29 mouse cellular contexts compared by ENCODE assay signal in the genomic region with DNA sequence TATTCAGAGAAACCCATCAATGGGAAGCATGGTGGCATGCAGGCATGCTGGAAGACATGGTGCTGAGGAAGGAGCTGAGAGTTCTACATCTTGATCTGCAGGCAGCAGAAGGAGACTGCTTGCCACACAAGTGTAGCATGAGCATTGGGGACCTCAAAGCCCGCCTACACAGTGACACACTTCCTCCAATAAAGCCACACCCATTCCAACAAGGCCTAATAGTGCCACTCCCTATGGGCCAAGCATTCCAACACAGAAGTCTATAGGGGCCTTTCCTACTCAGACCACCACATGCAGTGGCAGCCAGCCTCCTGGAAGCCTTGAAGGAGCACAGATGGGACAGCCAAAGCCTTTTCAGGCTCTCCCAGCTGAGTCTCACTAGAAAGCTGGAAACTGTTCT. TPM values are rescaled to one million over a fixed set of nuclear protein-coding genes. Genes with fewer than 3 reads are reported as not detected.
DNase-seq lines count a peak whose midpoint lies in the region; ATAC-seq and TF ChIP-seq lines count a peak whose summit lies in the region.
"Had no signal": no experiment of that assay in that cellular context is flagged by ENCODE, and none has a peak within 500 bp of the region (broad histone marks: within the 10 kb centered on the region; RNA-seq: fewer than 3 reads in every experiment).

No protein-coding gene starts in this region.

- no peaks in the 10 kb centered on the region for H3K36me3 ChIP-seq in heart, embryonic 15.5 days
- H3K36me3 ChIP-seq in liver, embryonic 12.5 days: peaks cover 23% of the 10 kb centered on the region
- no peaks in the 10 kb centered on the region for H3K36me3 ChIP-seq in liver, postnatal 0 days (replicated peaks; ENCODE audit: insufficient read depth, low read length)
- peaks cover 0 to 42% of the 10 kb centered on the region in 2 experiments; a peak in 2 of 4 replicates for H3K36me3 ChIP-seq in MEL (ENCODE audit: control insufficient read depth in 1 of 2, insufficient read depth in 2 of 2, low read length in 2 of 2)
- no peaks in the 10 kb centered on the region for H3K36me3 ChIP-seq in liver, embryonic 14.5 days (replicated peaks; ENCODE audit: control insufficient read depth, insufficient read depth, low read depth)
- H3K36me3 ChIP-seq: embryonic facial prominence, embryonic 13.5 days; hindbrain, embryonic 13.5 days; lung, embryonic 15.5 days had no signal

- H3K4me1 ChIP-seq in heart, embryonic 15.5 days (replicated peaks): peaks cover 20% of the 10 kb centered on the region
- H3K4me1 ChIP-seq in liver, embryonic 12.5 days: peaks cover 76% of the 10 kb centered on the region
- peaks cover 18% of the 10 kb centered on the region for H3K4me1 ChIP-seq in liver, postnatal 0 days (ENCODE audit: insufficient read depth)
- H3K4me1 ChIP-seq in MEL (ENCODE audit: control insufficient read depth in 1 of 2, insufficient read depth in 2 of 2, low read length in 2 of 2): peaks cover 24 to 26% of the 10 kb centered on the region in 2 experiments
- H3K4me1 ChIP-seq in liver, embryonic 14.5 days (replicated peaks; ENCODE audit: control insufficient read depth in 2 of 2, insufficient read depth in 2 of 2, low read length in 1 of 2): peaks cover 16 to 26% of the 10 kb centered on the region in 2 experiments

- TF ChIP-seq POLR2A in MEL (IDR thresholded peaks at IDR 0.05; ENCODE audit: control insufficient read depth in 1 of 2, insufficient read depth in 1 of 2, low read depth in 1 of 2, low read length in 2 of 2, poor library complexity in 1 of 2): peak in 1 of 2 experiments; percentile 47; a peak in 1 of 4 replicates

- no peak overlapping the region for H3K4me3 ChIP-seq in heart, embryonic 15.5 days
- H3K4me3 ChIP-seq in liver, embryonic 12.5 days: no peak overlapping the region
- no peak overlapping the region for H3K4me3 ChIP-seq in liver, postnatal 0 days (ENCODE audit: low read depth, low read length)
- H3K4me3 ChIP-seq in MEL (ENCODE audit: control insufficient read depth in 1 of 2, insufficient read depth in 1 of 2, low read depth in 2 of 2, low read length in 2 of 2): no peak overlapping the region
- H3K4me3 ChIP-seq in liver, embryonic 14.5 days (ENCODE audit: insufficient read depth in 1 of 2, low read depth in 2 of 2, low read length in 2 of 2): no peak overlapping the region
- H3K4me3 ChIP-seq: embryonic facial prominence, embryonic 13.5 days; forebrain, embryonic 10.5 days; hindbrain, embryonic 13.5 days; lung, embryonic 15.5 days had no signal

- H3K4me2 ChIP-seq in heart, embryonic 15.5 days: no peak overlapping the region
- H3K4me2 ChIP-seq in liver, embryonic 12.5 days: no peak overlapping the region
- no peak overlapping the region for H3K4me2 ChIP-seq in liver, postnatal 0 days (ENCODE audit: low read depth, low read length)
- H3K4me2 ChIP-seq in liver, embryonic 14.5 days (ENCODE audit: low read depth): no peak overlapping the region
- H3K4me2 ChIP-seq: embryonic facial prominence, embryonic 13.5 days; hindbrain, embryonic 13.5 days; lung, embryonic 15.5 days had no signal

- H3K27ac ChIP-seq in heart, embryonic 15.5 days: peak overlapping the region; percentile 71; the same call in 1 of the 2 replicates
- no peak overlapping the region for H3K27ac ChIP-seq in liver, embryonic 12.5 days
- H3K27ac ChIP-seq in liver, postnatal 0 days (ENCODE audit: low read depth): no peak overlapping the region
- H3K27ac ChIP-seq in MEL (ENCODE audit: control insufficient read depth, low read depth, low read length): no peak overlapping the region
- H3K27ac ChIP-seq in liver, embryonic 14.5 days: no peak overlapping the region
- H3K27ac ChIP-seq: embryonic facial prominence, embryonic 13.5 days; forebrain, embryonic 10.5 days; hindbrain, embryonic 13.5 days; lung, embryonic 15.5 days; macrophage had no signal

- 93% methylated on average over 1 of the region's 1 CpGs for WGBS in heart, embryonic 15.5 days
- 74% methylated on average over 1 of the region's 1 CpGs for WGBS in liver, embryonic 12.5 days (ENCODE audit: insufficient replicate concordance)
- WGBS in liver, postnatal 0 days (ENCODE audit: insufficient replicate concordance): 67% methylated on average over 1 of the region's 1 CpGs
- WGBS in liver, embryonic 14.5 days (ENCODE audit: insufficient replicate concordance): 71% methylated on average over 1 of the region's 1 CpGs

- H3K79me2 ChIP-seq in MEL (ENCODE audit: control insufficient read depth, insufficient read depth, low read length, poor library complexity): peaks cover 21% of the 10 kb centered on the region

- H3K9me3 ChIP-seq in heart, embryonic 15.5 days (replicated peaks): no peaks in the 10 kb centered on the region
- H3K9me3 ChIP-seq in liver, embryonic 12.5 days (replicated peaks): no peaks in the 10 kb centered on the region
- H3K9me3 ChIP-seq in liver, postnatal 0 days (ENCODE audit: low read length): no peaks in the 10 kb centered on the region
- no peaks in the 10 kb centered on the region for H3K9me3 ChIP-seq in MEL (replicated peaks; ENCODE audit: insufficient read depth, low read length)
- H3K9me3 ChIP-seq in liver, embryonic 14.5 days (ENCODE audit: control insufficient read depth, low read length): no peaks in the 10 kb centered on the region
- H3K9me3 ChIP-seq: embryonic facial prominence, embryonic 13.5 days; forebrain, embryonic 10.5 days; G1E; hindbrain, embryonic 13.5 days; lung, embryonic 15.5 days had no signal

- H3K27me3 ChIP-seq in heart, embryonic 15.5 days: no peaks in the 10 kb centered on the region
- H3K27me3 ChIP-seq in liver, embryonic 12.5 days (replicated peaks): no peaks in the 10 kb centered on the region
- H3K27me3 ChIP-seq in liver, postnatal 0 days (ENCODE audit: insufficient read depth, low read length): no peaks in the 10 kb centered on the region
- H3K27me3 ChIP-seq in MEL (ENCODE audit: control insufficient read depth in 1 of 2, insufficient read depth in 2 of 2, low read length in 2 of 2): no peaks in the 10 kb centered on the region
- H3K27me3 ChIP-seq in liver, embryonic 14.5 days (ENCODE audit: control insufficient read depth, insufficient read depth, low read length): no peaks in the 10 kb centered on the region
- H3K27me3 ChIP-seq: embryonic facial prominence, embryonic 13.5 days; hindbrain, embryonic 13.5 days; lung, embryonic 15.5 days; Patski had no signal

- no peak for DNase-seq in heart, postnatal 36 days
- DNase-seq in liver, postnatal 0 days: no peak
- DNase-seq in MEL (ENCODE audit: low read depth, low spot score): peak; percentile 53
- no peak for DNase-seq in liver, embryonic 14.5 days (ENCODE audit: low read depth in 3 of 3, low spot score in 3 of 3)
- no peak for DNase-seq in thymus, postnatal 36 days
- DNase-seq: adrenal gland, adult 2 months; cerebellum, adult 18-20 months; forebrain, postnatal 0 days; gastrocnemius, postnatal 10 days; kidney, adult 9 months; kidney, postnatal 10 days; layer of hippocampus, postnatal 36 days; left cerebral cortex, postnatal 4 days; midbrain, embryonic 14.5 days; thymus, adult 2 months had no signal

- TF ChIP-seq EP300 in liver, postnatal 0 days (IDR thresholded peaks at IDR 0.05; ENCODE audit: low read depth): no peak
- TF ChIP-seq EP300 in MEL (IDR thresholded peaks at IDR 0.05; ENCODE audit: low read depth in 1 of 2, low read length in 2 of 2): no peak
- no peak for TF ChIP-seq EP300 in liver, embryonic 14.5 days (IDR thresholded peaks at IDR 0.05; ENCODE audit: low read depth)

- H3K9ac ChIP-seq in heart, embryonic 15.5 days: no peak overlapping the region
- H3K9ac ChIP-seq in liver, embryonic 12.5 days: no peak overlapping the region
- H3K9ac ChIP-seq in liver, postnatal 0 days (replicated peaks): no peak overlapping the region
- no peak overlapping the region for H3K9ac ChIP-seq in MEL (ENCODE audit: control insufficient read depth, low read depth, low read length, poor library complexity, severe bottlenecking)
- H3K9ac ChIP-seq in liver, embryonic 14.5 days (replicated peaks): no peak overlapping the region
- H3K9ac ChIP-seq: embryonic facial prominence, embryonic 13.5 days; forebrain, postnatal 0 days; hindbrain, embryonic 13.5 days; lung, embryonic 15.5 days had no signal

- TF ChIP-seq RAD21 in MEL (IDR thresholded peaks at IDR 0.05; ENCODE audit: low read depth, low read length): no peak

- ATAC-seq in heart, embryonic 15.5 days (replicated peaks; ENCODE audit: insufficient number of reproducible peaks, insufficient read depth, low FRiP score, low read depth): no peak
- ATAC-seq in liver, embryonic 12.5 days: peak; percentile 61; the same call in 1 of the 2 replicates
- no peak for ATAC-seq in liver, postnatal 0 days
- ATAC-seq in liver, embryonic 14.5 days (ENCODE audit: insufficient read depth): peak; percentile 34; the same call in 1 of the 2 replicates
- no peak for ATAC-seq in CD4-positive, CD25-positive, alpha-beta regulatory T cell, adult 4 months
- ATAC-seq: forebrain, postnatal 0 days; intestine, postnatal 0 days; Patski had no signal

- TF ChIP-seq CTCF in liver, postnatal 0 days (IDR thresholded peaks at IDR 0.05; ENCODE audit: low read depth): no peak
- no peak for TF ChIP-seq CTCF in MEL (IDR thresholded peaks at IDR 0.05 in 2 of 3, conservative IDR thresholded peaks at IDR 0.05 in 1 of 3; ENCODE audit: control insufficient read depth in 1 of 3, insufficient read depth in 1 of 3, low read depth in 2 of 3, low read length in 3 of 3, poor library complexity in 1 of 3, severe bottlenecking in 1 of 3)
- no peak for TF ChIP-seq CTCF in liver, embryonic 14.5 days (IDR thresholded peaks at IDR 0.05; ENCODE audit: low read depth)

- intact Hi-C loops in heart, postnatal 36 days (cut with DNase I): no loop called here

RNA-seq across cellular contexts. Expression of gene Dleu7, which starts 46.3 kb away (rescaled TPM):
- 0.59 and 1.4 TPM in 2 replicates for polyA plus RNA-seq in heart, embryonic 15.5 days (2015; fragmentation: Nextera tagmentation; extraction: Ambion mirVana)
- not detected for total RNA-seq in heart, postnatal 36 days (2021)
- polyA plus RNA-seq in liver, embryonic 12.5 days (2016; fragmentation: Nextera tagmentation; extraction: Ambion mirVana): 0.19 and 0.42 TPM in 2 replicates
- polyA plus RNA-seq in liver, postnatal 0 days (2015; fragmentation: Nextera tagmentation; extraction: Ambion mirVana): 0.08 and 0.15 TPM in 2 replicates
- total RNA-seq in MEL (2012; rRNA removed): not detected in 2 replicates
- not detected for polyA plus RNA-seq in MEL (2012; ENCODE audit: insufficient read depth in 1 of 2, insufficient read length in 2 of 2, low read depth in 1 of 2, low replicate concordance in 2 of 2, missing spikeins in 1 of 2)
- 0.07 and 0.08 TPM in 2 replicates for polyA plus RNA-seq in liver, embryonic 14.5 days (2012; rRNA removed)
- 0.18 TPM in 1 of 2 replicates, not detected in the other for polyA plus RNA-seq in liver, embryonic 14.5 days (2014; fragmentation: Nextera tagmentation; extraction: Ambion mirVana)
- polyA plus RNA-seq in CD4-positive, CD25-positive, alpha-beta regulatory T cell, adult 4 months (2017; shearing (Covaris generic)): not detected
- total RNA-seq: adrenal gland, postnatal 36 days; G1E; granulocyte monocyte progenitor cell, adult 5-6 weeks; monocyte, adult 5-6 weeks had no signal
- polyA plus RNA-seq: adrenal gland, adult 2 months; G1E; macrophage had no signal

RNA-seq across cellular contexts. Expression of gene Rnaseh2b, which starts 46.8 kb away (rescaled TPM):
- 49.5 and 62.2 TPM in 2 replicates for polyA plus RNA-seq in heart, embryonic 15.5 days (2015; fragmentation: Nextera tagmentation; extraction: Ambion mirVana)
- total RNA-seq in heart, postnatal 36 days (2021): 10 to 100 TPM in 1 of 2 experiments, 1 to 10 TPM in 1; 9.6 to 11.1 TPM
- polyA plus RNA-seq in liver, embryonic 12.5 days (2016; fragmentation: Nextera tagmentation; extraction: Ambion mirVana): 73.6 and 74.7 TPM in 2 replicates
- polyA plus RNA-seq in liver, postnatal 0 days (2015; fragmentation: Nextera tagmentation; extraction: Ambion mirVana): 40.2 and 40.8 TPM in 2 replicates
- 44.8 and 50.2 TPM in 2 replicates for total RNA-seq in MEL (2012; rRNA removed)
- polyA plus RNA-seq in MEL (2012; ENCODE audit: insufficient read depth in 1 of 2, insufficient read length in 2 of 2, low read depth in 1 of 2, low replicate concordance in 2 of 2, missing spikeins in 1 of 2): 100 to 1,000 TPM in 1 of 2 experiments, 10 to 100 TPM in 1; 88.2 to 412 TPM
- polyA plus RNA-seq in liver, embryonic 14.5 days (2012; rRNA removed): 16.8 and 29.8 TPM in 2 replicates
- polyA plus RNA-seq in liver, embryonic 14.5 days (2014; fragmentation: Nextera tagmentation; extraction: Ambion mirVana): 75.6 and 77.6 TPM in 2 replicates
- 10 to 100 TPM; 24.5 to 34.1 TPM for polyA plus RNA-seq in CD4-positive, CD25-positive, alpha-beta regulatory T cell, adult 4 months (2017; shearing (Covaris generic))

Comparison
In these comparisons a context has a peak if more than half of its experiments do, and no peak if none do; other contexts are left out.
1. ATAC-seq: peak in liver, embryonic 12.5 days (single experiment) and liver, embryonic 14.5 days (single experiment); none in heart, embryonic 15.5 days (single experiment), liver, postnatal 0 days (single experiment) and CD4-positive, CD25-positive, alpha-beta regulatory T cell, adult 4 months (single experiment).